Mouse (Mus musculus) macrophage (primary cell): ENCODE results near the gene Itsn1. TPM values are rescaled to one million over a fixed set of nuclear protein-coding genes. Genes with fewer than 3 reads are reported as not detected.
A peak's percentile ranks its signal among the peaks of the same experiment; 100 is the strongest.

ENCODE experiments used
- H3K27ac ChIP-seq: fragments of 350-480 bp; formaldehyde crosslinking; 2 replicates; pipeline ENCODE4 v1.9.0; 2021
- H3K36me3 ChIP-seq: fragments of 350-480 bp; formaldehyde crosslinking; 2 replicates; pipeline ENCODE4 v1.9.0; 2021; ENCODE audit errors: inconsistent target
- H3K4me3 ChIP-seq: fragments of 350-480 bp; formaldehyde crosslinking; 2 replicates; pipeline ENCODE4 v1.9.0; 2021; ENCODE audit errors: inconsistent target
- H3K79me2 ChIP-seq: fragments of 350-480 bp; formaldehyde crosslinking; 2 replicates; pipeline ENCODE4 v1.9.0; 2021; ENCODE audit errors: inconsistent target
- WGBS: methylation state at CpG from one replicate; pipeline ENCODE4 v1.1.7; 2026; ENCODE audit warnings: inconsistent platforms; ENCODE audit not compliant: missing documents; 5-methylcytosine and 5-hydroxymethylcytosine counted together
- polyA plus RNA-seq: library from polyadenylated mRNA; stranded (reverse); fragments of 250-400 nt; gene quantifications from 3 replicates; pipeline ENCODE4 v1.2.4, GENCODE M21; 2018; ENCODE audit warnings: inconsistent platforms

Gene Itsn1
- polyA plus RNA-seq, 1 experiment from 2014 or later, result 216 TPM

- WGBS, result 83% methylated on average over 2 of the region's 2 CpGs
- H3K79me2 ChIP-seq, result peaks cover 63% of the 10 kb centered on the region
- H3K27ac ChIP-seq, result no peak overlapping the region
- no peak overlapping the region for H3K4me3 ChIP-seq
- H3K36me3 ChIP-seq, result peaks cover 25% of the 10 kb centered on the region; the same call in 1 of the 2 replicates
These were observed 66.0 kb downstream of the Itsn1 start for GRCm38 (mm10) chr16:91795044-91795443.

GRCm38 (mm10) chr16:91795606-91796005, 66.5 kb downstream of the Itsn1 start:
- Histone ChIP-seq H3K79me2 (peaks cover 63% of the 10 kb centered on the region), H3K4me3 (no peak overlapping the region), H3K36me3 (peaks cover 31% of the 10 kb centered on the region), H3K27ac (no peak overlapping the region)
- 88% methylated on average over 9 of the region's 9 CpGs for WGBS

DNA sequence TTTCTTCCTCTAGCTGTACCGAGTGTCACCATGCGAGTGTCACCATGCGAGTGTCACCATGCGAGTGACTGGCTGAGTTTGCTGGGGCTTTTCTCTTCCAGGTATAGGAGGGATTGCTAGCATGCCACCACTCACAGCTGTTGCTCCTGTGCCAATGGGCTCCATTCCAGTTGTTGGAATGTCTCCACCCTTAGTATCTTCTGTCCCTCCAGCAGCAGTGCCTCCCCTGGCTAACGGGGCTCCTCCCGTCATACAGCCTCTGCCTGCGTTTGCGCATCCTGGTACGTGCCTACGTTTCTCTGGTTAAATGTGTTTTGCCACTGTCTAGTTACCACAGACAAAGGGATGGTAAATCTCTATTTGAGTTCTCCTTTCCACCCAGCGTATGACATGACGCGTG, 72.3 kb downstream of the Itsn1 start:
- WGBS, result 95% methylated on average over 13 of the region's 13 CpGs
- peaks cover 72% of the 10 kb centered on the region for H3K36me3 ChIP-seq
- H3K79me2 ChIP-seq, result peaks cover 32% of the 10 kb centered on the region; the same call in 1 of the 2 replicates
- H3K27ac ChIP-seq, result no peak overlapping the region
- no peak overlapping the region for H3K4me3 ChIP-seq

GRCm38 (mm10) chr16:91802461-91803062, 73.5 kb downstream of the Itsn1 start:
- no peak overlapping the region for H3K27ac ChIP-seq
- WGBS, result 94% methylated on average over 4 of the region's 5 CpGs

GRCm38 (mm10) chr16:91804418-91804817, 75.3 kb downstream of the Itsn1 start:
- peaks cover 21% of the 10 kb centered on the region; the same call in 1 of the 2 replicates for H3K79me2 ChIP-seq
- H3K27ac ChIP-seq, result no peak overlapping the region
- H3K36me3 ChIP-seq, result peaks cover 86% of the 10 kb centered on the region
- WGBS, result 91% methylated on average over 8 of the region's 8 CpGs
- no peak overlapping the region for H3K4me3 ChIP-seq

More at GRCm38 (mm10) chr16:91802461-91803062, 73.5 kb downstream of the Itsn1 start:
- peaks cover 25% of the 10 kb centered on the region; the same call in 1 of the 2 replicates for H3K79me2 ChIP-seq
- H3K4me3 ChIP-seq, result no peak overlapping the region
- peaks cover 74% of the 10 kb centered on the region for H3K36me3 ChIP-seq

DNA sequence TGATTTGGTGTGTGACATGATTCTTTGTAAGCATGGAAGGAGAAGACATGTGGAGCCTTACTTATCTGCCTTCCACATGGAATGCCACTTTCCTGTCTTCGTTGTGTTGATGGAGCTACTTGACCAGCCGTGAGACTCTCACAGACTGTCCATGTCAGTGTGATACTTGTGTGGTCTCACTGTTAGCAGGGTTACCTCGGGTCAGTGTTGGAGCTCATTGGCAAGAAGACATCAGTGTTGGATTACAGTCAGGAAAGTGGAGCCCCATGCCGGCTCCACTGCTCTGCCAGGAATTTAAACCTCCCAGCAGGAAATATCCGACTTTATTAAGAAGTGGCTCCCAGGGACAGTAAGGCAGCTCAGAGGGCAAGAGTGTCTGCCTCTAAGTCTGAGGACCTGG, 75.8 kb downstream of the Itsn1 start:
- Histone ChIP-seq H3K79me2 (peaks cover 17% of the 10 kb centered on the region; the same call in 1 of the 2 replicates), H3K4me3 (no peak overlapping the region), H3K36me3 (peaks cover 87% of the 10 kb centered on the region), H3K27ac (no peak overlapping the region)
- 92% methylated on average over 5 of the region's 5 CpGs for WGBS

DNA sequence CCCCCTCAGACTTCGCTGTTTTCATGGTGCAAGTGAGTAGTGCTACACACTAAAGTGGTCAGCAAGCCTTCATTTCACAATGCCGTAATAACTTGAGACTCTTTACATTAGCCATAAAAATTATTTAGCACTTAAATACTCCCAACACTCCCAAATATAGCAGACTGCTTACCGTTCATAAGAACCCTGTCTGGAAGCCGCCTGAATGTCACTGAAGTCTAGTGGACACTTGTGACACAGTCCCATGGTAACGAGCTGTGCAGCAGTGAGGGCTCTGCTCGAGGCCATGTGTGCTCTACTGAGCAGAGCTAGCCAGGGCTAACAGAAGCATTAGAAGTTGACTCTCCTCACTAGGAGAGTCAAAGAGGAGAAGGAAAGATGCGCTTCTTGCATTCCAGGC, 81.2 kb downstream of the Itsn1 start:
- Histone ChIP-seq H3K79me2 (no peaks in the 10 kb centered on the region), H3K27ac (no peak overlapping the region), H3K36me3 (peaks cover 79% of the 10 kb centered on the region), H3K4me3 (no peak overlapping the region)
- WGBS, result 96% methylated on average over 7 of the region's 7 CpGs

DNA sequence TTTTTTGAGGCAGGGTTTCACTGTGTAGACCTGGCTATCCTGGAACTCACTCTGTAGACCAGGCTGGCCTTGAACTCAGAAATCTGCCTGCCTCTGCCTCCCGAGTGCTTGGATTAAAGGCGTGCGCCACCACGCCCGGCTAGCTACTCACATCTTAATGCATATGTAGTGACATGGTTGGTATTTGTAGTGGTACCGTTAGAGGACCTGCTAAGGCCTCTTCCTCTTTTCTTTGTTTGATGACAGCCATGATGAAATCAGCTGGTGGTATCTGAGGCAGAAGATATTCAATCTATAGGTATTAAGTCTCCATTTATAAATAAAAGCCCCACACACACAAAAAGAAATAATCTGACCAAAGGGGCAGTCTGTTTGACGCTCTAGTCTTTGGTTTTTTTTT, 82.3 kb downstream of the Itsn1 start:
- Histone ChIP-seq H3K36me3 (peaks cover 81% of the 10 kb centered on the region), H3K4me3 (no peak overlapping the region), H3K27ac (no peak overlapping the region), H3K79me2 (no peaks in the 10 kb centered on the region)
- WGBS, result 64% methylated on average over 4 of the region's 7 CpGs

- no peak overlapping the region for H3K27ac ChIP-seq
- no peak overlapping the region for H3K4me3 ChIP-seq
- 36% methylated on average over 9 of the region's 9 CpGs for WGBS
- H3K79me2 ChIP-seq, result no peaks in the 10 kb centered on the region
- H3K36me3 ChIP-seq, result peaks cover 81% of the 10 kb centered on the region
These were observed 82.8 kb downstream of the Itsn1 start for GRCm38 (mm10) chr16:91811876-91812275.

GRCm38 (mm10) chr16:91813543-91813942, 84.5 kb downstream of the Itsn1 start:
- Histone ChIP-seq H3K79me2 (no peaks in the 10 kb centered on the region), H3K4me3 (no peak overlapping the region), H3K36me3 (peaks cover 88% of the 10 kb centered on the region), H3K27ac (no peak overlapping the region)
- WGBS, result 100% methylated on average over 6 of the region's 6 CpGs

GRCm38 (mm10) chr16:91815067-91815466, 86.0 kb downstream of the Itsn1 start:
- H3K36me3 ChIP-seq, result peaks cover 87% of the 10 kb centered on the region
- WGBS, result 95% methylated on average over 3 of the region's 3 CpGs
- no peaks in the 10 kb centered on the region for H3K79me2 ChIP-seq
- H3K4me3 ChIP-seq, result no peak overlapping the region
- no peak overlapping the region for H3K27ac ChIP-seq

- Histone ChIP-seq H3K4me3 (no peak overlapping the region), H3K79me2 (no peaks in the 10 kb centered on the region), H3K27ac (peak overlapping the region; percentile 43), H3K36me3 (peaks cover 74% of the 10 kb centered on the region)
- 45% methylated on average over 8 of the region's 8 CpGs for WGBS
These were observed 91.2 kb downstream of the Itsn1 start for GRCm38 (mm10) chr16:91820299-91820698.

- Histone ChIP-seq H3K27ac (no peak overlapping the region), H3K36me3 (peaks cover 59% of the 10 kb centered on the region), H3K4me3 (no peak overlapping the region), H3K79me2 (no peaks in the 10 kb centered on the region)
- WGBS, result 94% methylated on average over 7 of the region's 7 CpGs
These were observed 93.2 kb downstream of the Itsn1 start for GRCm38 (mm10) chr16:91822325-91822724.

GRCm38 (mm10) chr16:91822759-91823158, 93.7 kb downstream of the Itsn1 start:
- peaks cover 59% of the 10 kb centered on the region for H3K36me3 ChIP-seq
- no peak overlapping the region for H3K4me3 ChIP-seq
- H3K27ac ChIP-seq, result no peak overlapping the region
- WGBS, result 92% methylated on average over 6 of the region's 6 CpGs
- H3K79me2 ChIP-seq, result no peaks in the 10 kb centered on the region

DNA sequence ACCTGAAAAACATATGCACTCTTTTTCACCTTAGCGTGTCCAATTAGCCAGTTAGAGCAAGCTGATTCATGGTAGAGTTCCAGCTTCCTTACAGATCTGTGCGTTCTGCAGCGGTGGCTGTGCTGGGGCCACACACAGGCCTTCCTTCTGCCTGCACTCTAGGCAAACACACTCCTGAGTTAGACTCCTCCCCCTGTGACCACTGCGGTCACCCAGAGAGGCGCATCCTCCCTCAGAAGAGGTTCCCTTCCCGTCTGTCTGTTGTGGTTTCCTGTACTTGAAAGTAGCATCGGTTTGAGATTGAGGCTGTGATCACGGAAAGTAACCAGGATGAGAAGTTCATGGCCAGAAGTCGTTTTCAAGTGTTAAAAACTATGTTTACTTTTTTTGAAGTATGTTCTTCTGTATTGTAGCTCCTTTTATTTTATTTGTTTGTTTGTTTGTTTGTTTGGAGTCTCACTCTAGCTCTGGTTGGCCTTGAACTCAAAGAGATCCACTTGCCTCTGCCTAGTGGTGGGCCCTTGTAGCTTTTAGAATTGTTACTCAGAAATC, 96.8 kb downstream of the Itsn1 start:
- no peak overlapping the region; the same call in 1 of the 2 replicates for H3K27ac ChIP-seq
- H3K79me2 ChIP-seq, result no peaks in the 10 kb centered on the region
- H3K36me3 ChIP-seq, result peaks cover 61% of the 10 kb centered on the region
- under 1% methylated on average over 9 of the region's 9 CpGs for WGBS
- H3K4me3 ChIP-seq, result no peak overlapping the region
